Mouse (Mus musculus) forebrain, embryonic 13.5 days (tissue): ENCODE measurements at regions not wholly inside any gene's neighbourhood (a gene's known extent, or its start where the extent isn't known, plus 50 kb on each side); places are given as distances from the start of the nearest gene placed in this dataset.
"Not testable (repeated sequence)": the region's sequence is repeated elsewhere in the genome, so short reads cannot be mapped to it uniquely, and the experiment has no call there.

Experiments
- ATAC-seq: fragments of 200-750 bp; cut with Nextera tagmentation; 2 replicates; pipeline ENCODE4 v1.8.0; 2017
- H3K27ac ChIP-seq: fragments of 300-500 bp; sonication (generic); 2 replicates; pipeline ENCODE4 v1.5.1; 2015; ENCODE audit warnings: inconsistent platforms, mild to moderate bottlenecking, moderate library complexity
- H3K27me3 ChIP-seq: fragments of 300-500 bp; sonication (generic); 2 replicates; pipeline ENCODE4 v1.6.1; 2015; ENCODE audit warnings: mild to moderate bottlenecking, inconsistent platforms
- H3K36me3 ChIP-seq: fragments of 300-500 bp; sonication (generic); 2 replicates; pipeline ENCODE4 v1.6.1; 2015; ENCODE audit warnings: mild to moderate bottlenecking, inconsistent platforms; ENCODE audit not compliant: poor library complexity, severe bottlenecking
- H3K4me1 ChIP-seq: fragments of 300-500 bp; sonication (generic); 2 replicates; pipeline ENCODE4 v1.6.1; 2015; ENCODE audit warnings: inconsistent platforms
- H3K4me2 ChIP-seq: fragments of 300-500 bp; sonication (generic); 2 replicates; pipeline ENCODE4 v1.6.1; 2015; ENCODE audit warnings: inconsistent platforms, mild to moderate bottlenecking, moderate library complexity
- H3K4me3 ChIP-seq: fragments of 300-500 bp; sonication (generic); 2 replicates; pipeline ENCODE4 v1.5.1; 2015; ENCODE audit warnings: mild to moderate bottlenecking, inconsistent platforms
- H3K9ac ChIP-seq: fragments of 300-500 bp; sonication (generic); 2 replicates; pipeline ENCODE4 v1.6.1; 2015; ENCODE audit warnings: mild to moderate bottlenecking, inconsistent platforms
- H3K9me3 ChIP-seq: fragments of 300-500 bp; sonication (generic); replicated peaks from 2 replicates; pipeline ENCODE4 v1.6.1; 2016; ENCODE audit warnings: inconsistent platforms
- WGBS: fragments of 180-500 bp; shearing (Covaris S2); methylation state at CpG from one replicate; pipeline ENCODE4 v1.1.7; 2015; 5-methylcytosine and 5-hydroxymethylcytosine counted together

- H3K4me3 ChIP-seq = no peak overlapping the region
- no peaks in the 10 kb centered on the region for H3K9me3 ChIP-seq
- no peaks in the 10 kb centered on the region for H3K27me3 ChIP-seq
- H3K27ac ChIP-seq = no peak overlapping the region
- H3K4me2 ChIP-seq = no peak overlapping the region
- no peak overlapping the region for H3K9ac ChIP-seq
- no peak for ATAC-seq
- 88% methylated on average over 1 of the region's 1 CpGs for WGBS
- peaks cover 5% of the 10 kb centered on the region for H3K4me1 ChIP-seq
- no peaks in the 10 kb centered on the region for H3K36me3 ChIP-seq
These were observed 506.7 kb upstream of the Tbl1xr1 start for GRCm38 (mm10) chr3:21569721-21570120.

- Histone ChIP-seq H3K9ac (no peak overlapping the region), H3K36me3 (no peaks in the 10 kb centered on the region), H3K27me3 (no peaks in the 10 kb centered on the region), H3K27ac (no peak overlapping the region), H3K4me3 (no peak overlapping the region), H3K4me2 (no peak overlapping the region), H3K9me3 (no peaks in the 10 kb centered on the region), H3K4me1 (no peaks in the 10 kb centered on the region)
- ATAC-seq = no peak
- 65% methylated on average over 3 of the region's 3 CpGs for WGBS
These were observed 497.8 kb upstream of the Tbl1xr1 start for GRCm38 (mm10) chr3:21578635-21579034.

- Histone ChIP-seq H3K4me2 (no peak overlapping the region), H3K27ac (no peak overlapping the region), H3K4me1 (no peaks in the 10 kb centered on the region), H3K27me3 (no peaks in the 10 kb centered on the region), H3K4me3 (no peak overlapping the region), H3K9ac (no peak overlapping the region), H3K9me3 (no peaks in the 10 kb centered on the region), H3K36me3 (no peaks in the 10 kb centered on the region)
- no peak for ATAC-seq
- 83% methylated on average over 1 of the region's 1 CpGs for WGBS
These were observed 494.3 kb upstream of the Tbl1xr1 start for GRCm38 (mm10) chr3:21582122-21582521.

- ATAC-seq = no peak
- no peaks in the 10 kb centered on the region for H3K9me3 ChIP-seq
- H3K4me3 ChIP-seq = no peak overlapping the region
- H3K9ac ChIP-seq = no peak overlapping the region
- H3K27me3 ChIP-seq = no peaks in the 10 kb centered on the region
- 89% methylated on average over 3 of the region's 3 CpGs for WGBS
- H3K4me1 ChIP-seq = no peaks in the 10 kb centered on the region
- H3K27ac ChIP-seq = no peak overlapping the region
- H3K4me2 ChIP-seq = no peak overlapping the region
- H3K36me3 ChIP-seq = no peaks in the 10 kb centered on the region
These were observed 490.7 kb upstream of the Tbl1xr1 start for GRCm38 (mm10) chr3:21585767-21586166.

GRCm38 (mm10) chr3:21606846-21607245 lies 469.6 kb upstream of the Tbl1xr1 start:
- Histone ChIP-seq H3K4me2 (no peak overlapping the region), H3K36me3 (no peaks in the 10 kb centered on the region), H3K9me3 (no peaks in the 10 kb centered on the region), H3K9ac (no peak overlapping the region), H3K4me3 (no peak overlapping the region), H3K4me1 (no peaks in the 10 kb centered on the region), H3K27ac (no peak overlapping the region), H3K27me3 (no peaks in the 10 kb centered on the region)
- WGBS = 98% methylated on average over 2 of the region's 2 CpGs
- ATAC-seq = no peak

GRCm38 (mm10) chr3:21610231-21610630 lies 466.2 kb upstream of the Tbl1xr1 start:
- Histone ChIP-seq H3K27ac (no peak overlapping the region), H3K36me3 (no peaks in the 10 kb centered on the region), H3K9me3 (no peaks in the 10 kb centered on the region), H3K4me2 (no peak overlapping the region), H3K4me1 (no peaks in the 10 kb centered on the region), H3K27me3 (no peaks in the 10 kb centered on the region), H3K9ac (no peak overlapping the region), H3K4me3 (no peak overlapping the region)
- ATAC-seq = no peak
- WGBS = 92% methylated on average over 2 of the region's 2 CpGs

- Histone ChIP-seq H3K27ac (no peak overlapping the region), H3K4me3 (no peak overlapping the region), H3K4me2 (no peak overlapping the region), H3K4me1 (peaks cover 3% of the 10 kb centered on the region; the same call in 1 of the 2 replicates), H3K9ac (no peak overlapping the region), H3K9me3 (no peaks in the 10 kb centered on the region), H3K36me3 (no peaks in the 10 kb centered on the region), H3K27me3 (no peaks in the 10 kb centered on the region)
- no peak for ATAC-seq
- WGBS = 89% methylated on average over 2 of the region's 2 CpGs
These were observed 454.7 kb upstream of the Tbl1xr1 start for GRCm38 (mm10) chr3:21621745-21622144.

GRCm38 (mm10) chr3:21625039-21625438 lies 451.4 kb upstream of the Tbl1xr1 start:
- Histone ChIP-seq H3K36me3 (no peaks in the 10 kb centered on the region), H3K4me1 (peaks cover 3% of the 10 kb centered on the region; the same call in 1 of the 2 replicates), H3K9ac (no peak overlapping the region), H3K4me2 (no peak overlapping the region), H3K4me3 (no peak overlapping the region), H3K27me3 (no peaks in the 10 kb centered on the region), H3K9me3 (no peaks in the 10 kb centered on the region), H3K27ac (no peak overlapping the region)
- ATAC-seq = no peak
- 95% methylated on average over 2 of the region's 2 CpGs for WGBS

- no peaks in the 10 kb centered on the region for H3K27me3 ChIP-seq
- no peak overlapping the region for H3K9ac ChIP-seq
- WGBS = 49% methylated on average over 3 of the region's 3 CpGs
- peaks cover 3% of the 10 kb centered on the region; the same call in 1 of the 2 replicates for H3K4me1 ChIP-seq
- no peak overlapping the region for H3K4me2 ChIP-seq
- no peaks in the 10 kb centered on the region for H3K36me3 ChIP-seq
- no peak overlapping the region for H3K27ac ChIP-seq
- H3K4me3 ChIP-seq = no peak overlapping the region
- no peaks in the 10 kb centered on the region for H3K9me3 ChIP-seq
- no peak for ATAC-seq
These were observed 450.4 kb upstream of the Tbl1xr1 start for GRCm38 (mm10) chr3:21626029-21626428.

- H3K27ac ChIP-seq = not testable (repeated sequence)
These were observed 449.4 kb upstream of the Tbl1xr1 start for GRCm38 (mm10) chr3:21627048-21627447.

GRCm38 (mm10) chr3:21633600-21634221 lies 442.7 kb upstream of the Tbl1xr1 start:
- H3K27ac ChIP-seq = no peak overlapping the region

More at GRCm38 (mm10) chr3:21627048-21627447, 449.4 kb upstream of the Tbl1xr1 start:
- H3K4me1 ChIP-seq, H3K9ac ChIP-seq, H3K36me3 ChIP-seq, H3K9me3 ChIP-seq, H3K4me3 ChIP-seq, ATAC-seq, H3K27me3 ChIP-seq, H3K4me2 ChIP-seq: not testable (repeated sequence)
- 90% methylated on average over 2 of the region's 2 CpGs for WGBS

GRCm38 (mm10) chr3:21634675-21635204 lies 441.7 kb upstream of the Tbl1xr1 start:
- no peak overlapping the region for H3K4me2 ChIP-seq
- peaks cover 8% of the 10 kb centered on the region for H3K4me1 ChIP-seq
- ATAC-seq = no peak
- no peak overlapping the region for H3K27ac ChIP-seq
- WGBS = 88% methylated on average over 4 of the region's 4 CpGs
- H3K4me3 ChIP-seq = no peak overlapping the region
- no peaks in the 10 kb centered on the region for H3K36me3 ChIP-seq
- no peaks in the 10 kb centered on the region for H3K9me3 ChIP-seq
- no peak overlapping the region for H3K9ac ChIP-seq
- H3K27me3 ChIP-seq = no peaks in the 10 kb centered on the region

More at GRCm38 (mm10) chr3:21633600-21634221, 442.7 kb upstream of the Tbl1xr1 start:
- Histone ChIP-seq H3K9ac (no peak overlapping the region), H3K27me3 (no peaks in the 10 kb centered on the region), H3K36me3 (no peaks in the 10 kb centered on the region), H3K9me3 (no peaks in the 10 kb centered on the region), H3K4me1 (peaks cover 8% of the 10 kb centered on the region), H3K4me2 (no peak overlapping the region), H3K4me3 (no peak overlapping the region)
- ATAC-seq = peak; percentile 90
- WGBS = 36% methylated on average over 1 of the region's 1 CpGs

GRCm38 (mm10) chr3:21638886-21639285 lies 437.6 kb upstream of the Tbl1xr1 start:
- Histone ChIP-seq H3K9ac (no peak overlapping the region), H3K4me3 (no peak overlapping the region), H3K4me2 (no peak overlapping the region), H3K4me1 (peaks cover 3% of the 10 kb centered on the region), H3K27me3 (no peaks in the 10 kb centered on the region), H3K9me3 (no peaks in the 10 kb centered on the region), H3K27ac (no peak overlapping the region), H3K36me3 (no peaks in the 10 kb centered on the region)
- 82% methylated on average over 5 of the region's 5 CpGs for WGBS
- ATAC-seq = peak; percentile 44; the same call in 1 of the 2 replicates
